Mouse (Mus musculus) megakaryocyte, embryonic 14.5 days (primary cell): Measurements from ENCODE around the gene Men1. TPM values are rescaled to one million over a fixed set of nuclear protein-coding genes. Genes with fewer than 3 reads are reported as not detected.
"Not testable (repeated sequence)": the region's sequence is repeated elsewhere in the genome, so short reads cannot be mapped to it uniquely, and the experiment has no call there.

ENCODE experiments used
- H3K27me3 ChIP-seq: replicated peaks from 2 replicates; pipeline ENCODE3; 2012; ENCODE audit warnings: inconsistent platforms
- H3K36me3 ChIP-seq: replicated peaks from 2 replicates; pipeline ENCODE3; 2012; ENCODE audit warnings: low read length, inconsistent platforms, mixed read lengths
- H3K4me1 ChIP-seq: 2 replicates; pipeline ENCODE4 v1.6.1; 2012; ENCODE audit warnings: inconsistent platforms
- H3K4me3 ChIP-seq: replicated peaks from 2 replicates; pipeline ENCODE3; 2012; ENCODE audit warnings: moderate library complexity, mild to moderate bottlenecking, inconsistent platforms
- H3K9me3 ChIP-seq: 2 replicates; pipeline ENCODE4 v1.6.1; 2012; ENCODE audit warnings: inconsistent platforms
- FLI1 ChIP-seq: IDR thresholded peaks from 2 replicates; pipeline ENCODE4 v1.6.1; 2012; ENCODE audit warnings: low read length, inconsistent platforms, mixed read lengths
- GATA1 ChIP-seq: IDR thresholded peaks from 3 replicates; pipeline ENCODE4 v1.6.1; 2012; ENCODE audit warnings: mixed read lengths, low read length, inconsistent platforms, borderline replicate concordance
- polyA plus RNA-seq: library from polyadenylated mRNA; stranded (reverse); fragments of >175 nt; gene quantifications from 2 replicates; pipeline ENCODE4 v1.2.3, GENCODE M21; 2012; ENCODE audit warnings: low replicate concordance; ENCODE audit not compliant: insufficient read depth

Men1 gene
- polyA plus RNA-seq, 1 experiment = 70.2 TPM

DNA sequence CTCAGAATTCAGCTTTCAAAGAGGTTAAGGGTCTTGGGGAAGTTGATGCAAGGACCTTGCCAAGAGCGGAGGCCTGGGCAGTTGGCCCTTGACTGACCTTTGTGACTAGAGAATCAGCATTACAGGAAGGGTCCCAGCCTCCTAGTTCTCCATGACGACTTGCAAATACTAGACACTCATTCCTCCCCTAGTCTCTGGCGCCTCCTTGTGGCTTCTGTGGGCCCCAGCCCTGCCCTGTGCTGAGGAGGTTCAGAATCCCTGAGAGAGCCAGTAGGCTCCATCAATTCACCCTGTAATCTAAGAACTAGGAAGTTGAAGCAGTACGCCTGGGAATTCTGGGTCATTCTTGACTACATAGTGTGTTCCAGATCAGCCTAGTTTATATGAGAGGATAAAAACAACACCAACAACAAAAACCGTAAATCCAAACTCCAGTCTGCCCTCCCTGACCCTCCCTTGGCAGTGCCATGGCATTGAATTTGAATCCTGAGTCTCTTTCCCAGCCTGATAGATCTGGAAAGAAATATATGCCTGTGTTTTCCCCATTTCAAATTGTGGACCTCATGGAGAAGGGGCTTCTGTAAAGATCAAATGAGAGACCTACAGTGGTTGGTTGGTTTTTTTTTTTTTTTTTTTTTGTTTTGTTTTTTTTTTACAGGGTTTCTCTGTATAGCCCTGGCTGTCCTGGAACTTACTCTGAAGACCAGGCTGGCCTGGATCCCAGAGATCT is 29.8 kb upstream of the Men1 start:
- Histone ChIP-seq H3K36me3 (peaks cover 38% of the 10 kb centered on the region), H3K9me3 (no peaks in the 10 kb centered on the region), H3K4me3 (no peak overlapping the region), H3K27me3 (peaks cover 17% of the 10 kb centered on the region), H3K4me1 (peaks cover 84% of the 10 kb centered on the region)
- TF ChIP-seq FLI1 (no peak), GATA1 (no peak)

DNA sequence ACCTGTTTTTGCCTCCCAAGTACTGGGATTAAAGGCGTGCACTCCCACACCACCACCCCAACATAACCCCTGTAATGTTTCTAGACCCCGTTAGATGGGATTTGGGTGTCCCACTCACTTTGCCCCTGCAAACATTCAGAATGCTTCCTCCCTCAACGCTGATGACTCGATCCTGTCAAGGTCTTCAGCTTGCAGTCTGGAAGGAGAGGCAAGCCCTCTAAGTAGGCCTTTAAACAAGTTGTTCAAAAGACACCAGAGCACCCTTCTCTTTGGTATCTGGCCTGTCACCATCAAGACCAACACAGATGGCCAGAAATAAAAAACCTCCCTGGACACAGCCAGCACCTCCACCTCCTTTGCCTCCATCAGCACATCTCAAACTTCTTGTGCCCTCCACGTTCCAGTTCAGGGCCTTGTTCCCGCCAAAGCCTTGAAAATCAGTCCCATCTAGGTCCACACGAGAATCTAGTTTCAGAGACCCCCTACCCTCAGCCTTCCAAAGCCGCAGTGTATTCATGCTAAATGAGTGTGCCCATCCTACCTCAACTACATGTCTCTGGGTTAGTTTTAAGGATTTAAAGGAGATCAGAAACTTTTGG is 29.2 kb upstream of the Men1 start:
- peaks cover 80% of the 10 kb centered on the region for H3K4me1 ChIP-seq
- no peak for TF ChIP-seq FLI1
- no peak for TF ChIP-seq GATA1
- H3K9me3 ChIP-seq = no peaks in the 10 kb centered on the region
- H3K36me3 ChIP-seq = peaks cover 38% of the 10 kb centered on the region
- peak overlapping the region; percentile 92 for H3K4me3 ChIP-seq
- peaks cover 22% of the 10 kb centered on the region for H3K27me3 ChIP-seq

DNA sequence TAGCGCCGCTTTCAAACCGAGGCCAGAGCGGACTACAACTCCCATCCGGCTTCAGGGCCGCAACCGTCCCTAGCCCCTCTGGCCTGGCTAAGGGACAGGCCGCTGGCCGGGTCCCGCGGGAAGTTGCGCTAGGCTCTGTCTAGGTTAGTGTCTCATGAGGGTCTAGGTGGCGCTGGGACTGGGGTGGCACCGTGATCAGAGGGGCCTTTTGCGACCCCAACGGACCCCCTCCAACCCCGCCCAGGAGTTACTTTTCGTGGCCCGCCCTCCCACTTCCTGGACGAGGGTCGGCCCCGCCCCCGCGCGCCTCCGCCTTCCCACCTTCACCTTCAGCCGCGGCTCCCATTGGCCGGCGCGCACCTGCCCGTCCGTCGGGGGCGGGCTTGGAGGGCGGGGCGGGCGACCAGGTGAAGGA is 28.6 kb upstream of the Men1 start, which contains the start of gene Cdc42bpg:
Gene Cdc42bpg, plus strand, starts transcription at position 320 of the 415 bp plus-strand sequence.
- Histone ChIP-seq H3K4me3 (peak within 1 kb of the TSS; percentile 92), H3K9me3 (no peaks in the 10 kb centered on the region), H3K4me1 (peaks cover 75% of the 10 kb centered on the region), H3K27me3 (peaks cover 26% of the 10 kb centered on the region), H3K36me3 (peaks cover 38% of the 10 kb centered on the region)
- TF ChIP-seq GATA1 (no peak), FLI1 (no peak)

DNA sequence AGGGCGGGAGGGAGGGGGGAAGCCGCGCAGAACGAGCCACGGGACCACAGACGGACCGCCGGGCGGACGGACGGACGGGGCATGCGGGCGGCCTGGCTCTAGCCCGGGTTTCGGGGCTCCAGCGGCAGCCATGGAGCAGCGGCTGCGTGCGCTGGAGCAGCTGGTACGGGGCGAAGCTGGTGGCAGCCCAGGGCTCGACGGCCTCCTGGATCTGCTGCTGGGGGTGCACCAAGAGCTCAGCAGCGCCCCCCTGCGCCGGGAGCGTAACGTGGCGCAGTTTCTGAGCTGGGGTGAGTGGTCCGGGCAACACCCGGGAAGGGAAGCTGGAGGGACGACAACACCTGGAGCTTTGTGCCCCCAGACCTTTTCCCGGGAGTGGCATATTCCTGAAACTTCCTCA is 28.2 kb upstream of the Men1 start:
- peaks cover 39% of the 10 kb centered on the region for H3K36me3 ChIP-seq
- no peak for TF ChIP-seq FLI1
- no peak for TF ChIP-seq GATA1
- peaks cover 27% of the 10 kb centered on the region for H3K27me3 ChIP-seq
- H3K4me3 ChIP-seq = peak overlapping the region; percentile 92
- peaks cover 71% of the 10 kb centered on the region for H3K4me1 ChIP-seq
- no peaks in the 10 kb centered on the region for H3K9me3 ChIP-seq

DNA sequence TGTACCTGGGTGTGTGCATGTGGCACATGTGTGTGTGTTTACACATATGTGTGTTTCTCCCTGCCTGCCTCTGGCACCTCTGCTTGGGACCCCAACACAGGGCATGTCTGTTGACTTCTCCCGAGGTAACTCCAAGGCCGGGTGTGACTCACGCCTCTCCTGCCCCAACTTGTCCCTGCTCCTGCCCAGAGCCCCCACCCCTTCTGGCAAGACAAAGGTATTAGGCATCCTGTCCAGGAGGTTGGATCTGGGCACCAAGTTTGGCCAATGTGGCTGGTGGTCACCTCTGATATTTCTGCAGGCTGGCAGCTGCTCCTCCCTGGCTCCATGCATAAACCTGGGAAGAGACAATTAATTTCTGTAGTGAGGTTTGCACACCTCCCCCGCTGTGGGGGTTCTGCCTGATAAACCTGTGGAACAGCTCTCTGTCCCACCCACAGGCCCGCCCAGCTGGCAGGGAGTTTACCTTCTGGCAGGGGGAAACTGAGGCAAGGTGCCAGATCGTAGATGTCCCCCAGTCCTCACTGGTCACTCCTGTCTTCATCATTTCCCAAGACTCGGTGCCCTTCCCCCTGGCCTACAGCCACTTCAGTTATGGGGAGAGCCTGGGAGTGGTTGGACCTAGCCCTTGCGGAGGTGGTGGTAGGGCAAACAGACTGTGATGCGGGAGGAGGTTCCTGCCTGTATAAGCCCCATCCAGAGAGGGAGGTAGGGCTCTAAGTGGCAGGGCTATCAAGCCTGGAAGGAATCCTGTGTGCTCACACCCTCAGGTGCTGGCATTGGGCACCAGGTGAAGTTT is 26.8 kb upstream of the Men1 start:
- TF ChIP-seq FLI1 (no peak), GATA1 (no peak)
- H3K27me3 ChIP-seq = peaks cover 32% of the 10 kb centered on the region
- H3K9me3 ChIP-seq = no peaks in the 10 kb centered on the region
- peak overlapping the region; percentile 34 for H3K4me3 ChIP-seq
- peaks cover 37% of the 10 kb centered on the region for H3K36me3 ChIP-seq
- H3K4me1 ChIP-seq = peaks cover 57% of the 10 kb centered on the region

DNA sequence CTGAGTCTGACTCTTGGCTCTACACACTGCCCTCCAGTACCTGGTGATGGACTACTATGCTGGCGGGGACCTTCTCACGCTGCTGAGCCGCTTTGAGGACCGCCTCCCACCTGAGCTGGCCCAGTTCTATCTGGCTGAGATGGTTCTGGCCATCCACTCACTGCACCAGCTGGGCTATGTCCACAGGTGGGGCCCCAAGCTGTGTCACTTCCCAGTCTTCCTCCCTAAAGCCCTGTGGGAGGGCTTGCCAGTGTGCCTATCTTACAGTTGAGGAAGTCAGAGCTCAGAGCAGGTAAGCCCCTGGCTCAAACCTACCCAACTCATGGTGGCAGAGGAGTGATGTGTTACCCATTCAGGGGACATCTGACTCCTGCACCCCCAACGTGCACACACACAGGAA is 24.6 kb upstream of the Men1 start:
- Histone ChIP-seq H3K9me3 (no peaks in the 10 kb centered on the region), H3K36me3 (peaks cover 53% of the 10 kb centered on the region), H3K4me3 (peak overlapping the region; percentile 40), H3K27me3 (peaks cover 45% of the 10 kb centered on the region), H3K4me1 (peaks cover 41% of the 10 kb centered on the region)
- no peak for TF ChIP-seq GATA1
- no peak for TF ChIP-seq FLI1

DNA sequence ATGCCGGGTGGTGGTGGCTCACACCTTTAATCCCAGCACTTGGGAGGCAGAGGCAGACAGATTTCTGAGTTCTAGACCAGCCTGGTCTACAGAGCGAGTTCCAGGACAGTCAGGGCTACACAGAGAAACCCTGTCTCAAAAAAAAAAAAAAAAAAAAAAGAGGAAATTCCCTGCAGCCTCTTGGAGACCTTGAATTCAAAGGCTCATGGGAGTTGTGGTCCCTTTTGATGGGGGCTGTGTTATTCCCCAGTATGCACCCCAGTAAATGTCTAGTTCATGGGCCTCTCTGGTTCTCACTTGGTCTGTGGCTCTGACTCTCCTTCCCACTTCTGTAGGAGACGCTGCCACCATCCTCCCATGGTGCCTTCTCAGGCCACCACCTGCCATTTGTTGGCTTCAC is 23.0 kb upstream of the Men1 start:
- Histone ChIP-seq H3K27me3 (peaks cover 50% of the 10 kb centered on the region), H3K36me3 (peaks cover 69% of the 10 kb centered on the region)
- H3K9me3 ChIP-seq = not testable (repeated sequence)

DNA sequence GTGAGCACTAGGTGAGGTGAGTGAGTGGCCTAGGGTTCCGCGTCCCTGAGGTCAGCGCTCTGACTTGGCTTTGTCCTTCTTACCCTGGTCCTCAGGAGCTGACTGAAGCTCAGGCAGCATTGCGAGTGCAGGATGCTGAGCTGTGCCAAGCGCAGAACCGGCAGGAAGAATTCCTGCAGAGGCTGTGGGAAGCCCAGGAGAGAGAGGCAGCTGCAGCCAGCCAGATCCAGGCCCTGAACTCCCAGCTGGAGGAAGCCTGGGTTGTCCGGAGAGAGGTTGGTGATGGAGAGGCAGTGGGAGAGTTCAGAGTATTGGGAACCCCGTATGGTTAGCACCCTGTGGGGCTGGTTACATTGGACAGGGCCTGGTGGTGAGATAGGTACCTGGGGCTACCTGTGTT is 21.0 kb upstream of the Men1 start:
- no peak for TF ChIP-seq GATA1
- no peak for TF ChIP-seq FLI1
- peaks cover 13% of the 10 kb centered on the region; the same call in 1 of the 2 replicates for H3K4me1 ChIP-seq
- no peak overlapping the region for H3K4me3 ChIP-seq
- peaks cover 52% of the 10 kb centered on the region for H3K27me3 ChIP-seq
- no peaks in the 10 kb centered on the region for H3K9me3 ChIP-seq
- peaks cover 89% of the 10 kb centered on the region for H3K36me3 ChIP-seq

More for the DNA sequence above, 23.0 kb upstream of the Men1 start:
- H3K4me1 ChIP-seq = peaks cover 25% of the 10 kb centered on the region
- not testable (repeated sequence) for H3K4me3 ChIP-seq

DNA sequence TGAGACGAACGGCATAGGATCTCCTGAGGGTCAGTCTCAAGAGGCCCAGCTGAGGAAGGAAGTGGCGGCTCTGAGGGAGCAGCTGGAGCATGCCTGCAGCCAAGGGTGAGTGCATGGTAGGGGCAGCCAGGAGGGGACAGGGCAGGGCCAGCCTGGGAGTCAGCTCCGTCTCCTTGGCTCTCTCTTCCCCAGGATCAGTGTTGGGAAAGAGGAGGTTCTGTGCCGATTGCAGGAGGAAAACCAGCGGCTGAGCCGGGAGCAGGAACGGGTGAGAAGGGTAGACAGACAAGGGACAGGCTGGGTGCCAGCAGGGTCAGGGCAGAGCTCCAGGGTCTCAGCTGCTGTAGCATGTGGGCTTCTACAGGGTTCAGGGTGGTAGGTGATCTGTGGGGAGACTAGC is 20.3 kb upstream of the Men1 start:
- peaks cover 13% of the 10 kb centered on the region; the same call in 1 of the 2 replicates for H3K4me1 ChIP-seq
- peaks cover 94% of the 10 kb centered on the region for H3K36me3 ChIP-seq
- no peak for TF ChIP-seq GATA1
- TF ChIP-seq FLI1 = no peak
- H3K4me3 ChIP-seq = no peak overlapping the region
- no peaks in the 10 kb centered on the region for H3K9me3 ChIP-seq
- peaks cover 53% of the 10 kb centered on the region for H3K27me3 ChIP-seq

DNA sequence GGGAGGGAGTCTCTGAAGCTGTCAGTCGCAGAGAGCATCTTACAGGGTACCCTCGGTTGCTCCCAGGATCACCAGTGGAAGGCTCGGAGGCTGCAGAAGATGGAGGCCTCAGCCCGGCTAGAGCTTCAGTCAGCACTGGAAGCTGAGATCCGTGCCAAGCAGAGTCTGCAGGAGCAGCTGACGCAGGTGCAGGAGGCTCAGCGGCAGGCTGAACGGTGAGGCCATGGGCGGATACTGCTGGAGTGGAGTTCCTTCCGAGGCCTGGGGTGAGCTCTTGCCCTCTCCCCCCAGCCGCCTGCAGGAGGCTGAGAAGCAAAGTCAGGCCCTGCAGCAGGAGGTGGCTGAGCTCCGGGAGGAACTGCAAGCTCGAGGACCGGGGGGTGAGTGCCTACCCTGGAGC is 19.2 kb upstream of the Men1 start:
- Histone ChIP-seq H3K36me3 (peaks cover 98% of the 10 kb centered on the region), H3K27me3 (peaks cover 46% of the 10 kb centered on the region), H3K4me1 (peaks cover 11% of the 10 kb centered on the region; the same call in 1 of the 2 replicates), H3K4me3 (no peak overlapping the region), H3K9me3 (no peaks in the 10 kb centered on the region)
- no peak for TF ChIP-seq FLI1
- no peak for TF ChIP-seq GATA1
